Mouse (Mus musculus) lung, embryonic 14.5 days (tissue): ENCODE results near the gene Kif13a. TPM values are rescaled to one million over a fixed set of nuclear protein-coding genes. Genes with fewer than 3 reads are reported as not detected.

Experiments
- ATAC-seq: fragments of 200-750 bp; cut with Nextera tagmentation; 2 replicates; pipeline ENCODE4 v1.8.0; 2017; ENCODE audit warnings: mild to moderate bottlenecking, moderate TSS enrichment, moderate library complexity; ENCODE audit not compliant: insufficient read depth
- DNase-seq: peaks from one replicate; pipeline ENCODE4 v3.0.0-alpha.2; 2015
- H3K27ac ChIP-seq: fragments of 300-500 bp; sonication (generic); 2 replicates; pipeline ENCODE4 v1.5.1; 2014; ENCODE audit warnings: low read depth, mild to moderate bottlenecking, moderate library complexity
- H3K27me3 ChIP-seq: fragments of 300-500 bp; sonication (generic); 2 replicates; pipeline ENCODE4 v1.6.1; 2014; ENCODE audit warnings: low read length, control low read depth; ENCODE audit not compliant: insufficient read depth
- H3K36me3 ChIP-seq: fragments of 300-500 bp; sonication (generic); 2 replicates; pipeline ENCODE4 v1.6.1; 2014; ENCODE audit warnings: control low read depth; ENCODE audit not compliant: insufficient read depth
- H3K4me1 ChIP-seq: fragments of 300-500 bp; sonication (generic); 2 replicates; pipeline ENCODE4 v1.6.1; 2014; ENCODE audit warnings: antibody characterized with exemption, control low read depth; ENCODE audit not compliant: insufficient read depth
- H3K4me2 ChIP-seq: fragments of 300-500 bp; sonication (generic); 2 replicates; pipeline ENCODE4 v1.6.1; 2014; ENCODE audit warnings: mild to moderate bottlenecking
- H3K4me3 ChIP-seq: fragments of 300-500 bp; sonication (generic); 2 replicates; pipeline ENCODE4 v1.5.1; 2014; ENCODE audit warnings: low read depth, low read length
- H3K9ac ChIP-seq: fragments of 300-500 bp; sonication (generic); 2 replicates; pipeline ENCODE4 v1.6.1; 2014
- H3K9me3 ChIP-seq: fragments of 300-500 bp; sonication (generic); 2 replicates; pipeline ENCODE4 v1.6.1; 2016; ENCODE audit warnings: low read depth, low read length, control low read depth
- CTCF ChIP-seq: IDR thresholded peaks from 2 replicates; pipeline ENCODE4 v1.5.1; 2016; ENCODE audit warnings: antibody characterized with exemption, low read depth
- WGBS: fragments of 180-500 bp; shearing (Covaris S2); extraction: QIAGEN DNeasy Blood & Tissue Kit; methylation state at CpG from one replicate; pipeline ENCODE4 v1.1.7; 2014; 5-methylcytosine and 5-hydroxymethylcytosine counted together
- polyA plus RNA-seq: library from polyadenylated mRNA; unstranded; fragments of >200 nt; fragmentation: Nextera tagmentation; extraction: Ambion mirVana; gene quantifications from 2 replicates; pipeline ENCODE4 v1.2.1, GENCODE M21; 2014

Kif13a gene
- polyA plus RNA-seq, 1 experiment from 2014 or later, result 40.4 TPM

DNA sequence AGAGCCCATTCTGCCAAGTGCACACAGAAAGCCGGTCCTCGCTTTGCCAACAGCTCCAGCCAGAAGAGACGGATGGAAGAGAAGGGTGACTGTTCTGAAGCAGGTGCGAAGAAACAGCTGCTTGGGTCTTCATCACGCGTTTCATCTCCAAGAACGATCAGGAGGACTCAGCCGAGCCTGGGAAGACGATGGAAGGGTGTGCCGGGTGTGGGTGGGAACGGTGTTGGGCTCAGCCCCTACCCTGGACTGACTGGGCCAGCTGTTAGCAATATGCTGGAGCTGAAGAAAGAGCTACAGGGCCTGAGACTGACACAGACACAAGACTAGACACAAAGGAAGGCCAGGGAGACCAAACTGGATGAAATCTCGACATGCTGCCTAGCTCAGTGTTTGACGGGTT, 60.2 kb downstream of the Kif13a start:
- Histone ChIP-seq H3K27ac (no peak overlapping the region), H3K4me3 (no peak overlapping the region), H3K9me3 (no peaks in the 10 kb centered on the region), H3K27me3 (no peaks in the 10 kb centered on the region), H3K36me3 (no peaks in the 10 kb centered on the region), H3K4me2 (no peak overlapping the region), H3K4me1 (peaks cover 12% of the 10 kb centered on the region), H3K9ac (no peak overlapping the region)
- no peak for TF ChIP-seq CTCF
- DNase-seq, result no peak
- 88% methylated on average over 13 of the region's 13 CpGs for WGBS
- no peak for ATAC-seq

DNA sequence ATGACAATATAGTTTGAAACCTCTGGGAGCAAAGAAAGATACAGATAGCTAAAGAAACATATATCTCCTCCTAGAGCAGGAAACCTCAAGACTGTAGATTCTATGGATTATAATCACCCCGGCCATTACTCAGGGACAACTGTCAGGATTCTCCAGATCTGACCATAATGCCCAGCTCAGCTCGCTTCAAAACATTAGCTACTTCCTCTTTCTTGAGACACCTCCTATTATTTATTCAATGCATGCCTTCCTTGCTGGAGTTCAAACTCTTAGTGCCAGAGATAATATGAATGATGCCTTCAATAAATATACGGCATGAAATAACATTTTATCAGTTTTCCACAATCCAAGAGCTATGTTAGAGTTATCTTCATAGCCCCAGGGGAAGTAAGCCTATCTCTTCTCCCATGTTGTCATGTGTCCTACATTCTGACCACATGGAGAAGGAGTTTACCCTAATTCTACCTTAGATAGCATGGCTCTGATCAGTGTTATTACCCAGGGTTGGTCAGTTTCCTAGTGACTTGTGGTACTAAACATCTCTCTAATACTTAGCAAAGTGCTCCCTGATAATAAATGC, 66.4 kb downstream of the Kif13a start:
- Histone ChIP-seq H3K9me3 (no peaks in the 10 kb centered on the region), H3K9ac (no peak overlapping the region), H3K27ac (no peak overlapping the region), H3K4me2 (no peak overlapping the region), H3K36me3 (no peaks in the 10 kb centered on the region), H3K4me1 (no peaks in the 10 kb centered on the region), H3K27me3 (no peaks in the 10 kb centered on the region), H3K4me3 (no peak overlapping the region)
- ATAC-seq (no peak), DNase-seq (no peak)
- TF ChIP-seq CTCF, result no peak
- WGBS, result 44% methylated on average over 3 of the region's 3 CpGs

GRCm38 (mm10) chr13:46859876-46860275, 69.8 kb downstream of the Kif13a start:
- H3K9ac ChIP-seq, result no peak overlapping the region
- WGBS, result 87% methylated on average over 2 of the region's 2 CpGs
- TF ChIP-seq CTCF, result no peak
- no peak overlapping the region for H3K4me3 ChIP-seq
- no peaks in the 10 kb centered on the region for H3K27me3 ChIP-seq
- H3K9me3 ChIP-seq, result no peaks in the 10 kb centered on the region
- H3K4me1 ChIP-seq, result no peaks in the 10 kb centered on the region; the same call in 1 of the 2 replicates
- no peaks in the 10 kb centered on the region for H3K36me3 ChIP-seq
- no peak for DNase-seq
- no peak for ATAC-seq
- H3K27ac ChIP-seq, result no peak overlapping the region
- H3K4me2 ChIP-seq, result no peak overlapping the region

DNA sequence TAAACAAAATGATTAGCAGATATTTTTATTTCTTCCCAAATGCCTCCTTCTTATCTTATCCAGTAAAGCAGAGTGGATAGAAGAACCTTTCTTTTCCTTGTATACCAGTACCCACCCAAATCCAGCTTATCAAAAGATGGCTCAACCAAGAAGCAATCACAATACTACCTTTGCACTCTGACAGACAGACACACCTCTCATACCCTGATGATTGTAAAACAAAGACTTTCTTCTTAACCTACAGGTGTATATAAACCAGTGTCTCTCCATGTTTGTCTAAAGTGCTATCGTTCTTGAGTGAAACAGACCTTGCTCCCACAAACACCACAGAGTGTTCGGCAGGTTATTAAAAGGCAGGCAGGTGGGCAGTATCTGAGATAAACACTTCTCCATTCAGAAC, 70.5 kb downstream of the Kif13a start:
- Histone ChIP-seq H3K4me1 (no peaks in the 10 kb centered on the region; the same call in 1 of the 2 replicates), H3K27ac (no peak overlapping the region), H3K9ac (no peak overlapping the region), H3K9me3 (no peaks in the 10 kb centered on the region), H3K4me2 (no peak overlapping the region), H3K27me3 (no peaks in the 10 kb centered on the region), H3K36me3 (no peaks in the 10 kb centered on the region), H3K4me3 (no peak overlapping the region)
- no peak for TF ChIP-seq CTCF
- DNase-seq, result no peak
- ATAC-seq, result no peak
- WGBS, result 81% methylated on average over 2 of the region's 2 CpGs

- no peak for ATAC-seq
These were observed 70.9 kb downstream of the Kif13a start for GRCm38 (mm10) chr13:46858835-46859152.

GRCm38 (mm10) chr13:46858143-46858834, 71.4 kb downstream of the Kif13a start:
- DNase-seq, result no peak
- no peaks in the 10 kb centered on the region for H3K9me3 ChIP-seq
- no peaks in the 10 kb centered on the region for H3K27me3 ChIP-seq
- TF ChIP-seq CTCF, result no peak
- H3K4me3 ChIP-seq, result no peak overlapping the region
- 90% methylated on average over 8 of the region's 8 CpGs for WGBS
- H3K4me2 ChIP-seq, result no peak overlapping the region
- ATAC-seq, result no peak
- H3K4me1 ChIP-seq, result no peaks in the 10 kb centered on the region; the same call in 1 of the 2 replicates
- no peak overlapping the region for H3K27ac ChIP-seq
- no peak overlapping the region for H3K9ac ChIP-seq
- no peaks in the 10 kb centered on the region for H3K36me3 ChIP-seq

More at GRCm38 (mm10) chr13:46858835-46859152, 70.9 kb downstream of the Kif13a start:
- Histone ChIP-seq H3K36me3 (no peaks in the 10 kb centered on the region), H3K27me3 (no peaks in the 10 kb centered on the region), H3K4me1 (no peaks in the 10 kb centered on the region; the same call in 1 of the 2 replicates), H3K4me2 (no peak overlapping the region), H3K9me3 (no peaks in the 10 kb centered on the region), H3K4me3 (no peak overlapping the region), H3K27ac (no peak overlapping the region), H3K9ac (no peak overlapping the region)
- no peak for TF ChIP-seq CTCF
- 64% methylated on average over 8 of the region's 8 CpGs for WGBS
- DNase-seq, result no peak

DNA sequence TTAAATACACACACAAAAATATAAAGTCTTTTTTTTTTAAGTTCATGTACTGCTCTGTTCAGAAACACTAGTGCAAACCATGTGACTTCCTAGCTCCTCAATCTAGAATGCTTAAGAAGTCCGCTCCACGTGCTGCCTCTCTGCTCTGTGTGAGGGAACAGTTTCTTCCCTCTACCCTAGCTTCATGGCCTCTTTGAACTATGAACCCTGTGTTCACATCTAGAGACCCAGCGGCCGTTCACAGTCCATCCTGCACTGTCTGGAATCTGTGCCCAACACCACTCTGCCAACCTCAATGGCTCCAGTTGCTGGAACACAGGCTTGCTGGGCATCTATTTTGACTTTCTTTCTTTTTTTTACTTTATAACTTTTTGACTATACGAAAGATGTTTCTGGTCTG, 75.2 kb downstream of the Kif13a start:
- no peak for ATAC-seq
- Histone ChIP-seq H3K4me2 (no peak overlapping the region), H3K9me3 (no peaks in the 10 kb centered on the region), H3K27ac (no peak overlapping the region), H3K4me3 (no peak overlapping the region), H3K9ac (no peak overlapping the region), H3K27me3 (no peaks in the 10 kb centered on the region), H3K4me1 (no peaks in the 10 kb centered on the region; the same call in 1 of the 2 replicates), H3K36me3 (no peaks in the 10 kb centered on the region)
- no peak for TF ChIP-seq CTCF
- DNase-seq, result no peak
- 75% methylated on average over 5 of the region's 5 CpGs for WGBS
